Mouse (Mus musculus): Measurements from ENCODE around the gene Cotl1. TPM values are rescaled to one million over a fixed set of nuclear protein-coding genes. Genes with fewer than 3 reads are reported as not detected.

Gene Cotl1
- polyA plus RNA-seq, 1 experiment from 2014 or later, result 105 TPM

- Histone ChIP-seq H3K4me2 (replicated peaks) (no peak overlapping the region), H3K9me3 (replicated peaks) (no peaks in the 10 kb centered on the region), H3K27me3 (no peaks in the 10 kb centered on the region), H3K4me3 (replicated peaks) (no peak overlapping the region), H3K27ac (replicated peaks) (no peak overlapping the region), H3K4me1 (peaks cover 62% of the 10 kb centered on the region), H3K9ac (no peak overlapping the region), H3K36me3 (0 out of 2 replicates have a peak, but pooled peaks cover 4% of the 10 kb centered on the region)
- 38% methylated on average over 16 of the region's 16 CpGs for WGBS
- ATAC-seq (ENCODE audit: insufficient number of reproducible peaks, low FRiP score, low TSS enrichment, low read depth), result no peak
Measured at GRCm38 (mm10) chr8:119829870-119830580, 10.3 kb downstream of the Cotl1 start.

- H3K9me3 ChIP-seq (replicated peaks), result no peaks in the 10 kb centered on the region
- H3K36me3 ChIP-seq, result 0 out of 2 replicates have a peak, but pooled peaks cover 3% of the 10 kb centered on the region
- no peak overlapping the region for H3K9ac ChIP-seq
- no peak overlapping the region for H3K27ac ChIP-seq (replicated peaks)
- no peaks in the 10 kb centered on the region for H3K27me3 ChIP-seq
- 63% methylated on average over 13 of the region's 13 CpGs for WGBS
- H3K4me3 ChIP-seq (replicated peaks), result no peak overlapping the region
- H3K4me1 ChIP-seq, result peaks cover 66% of the 10 kb centered on the region
- no peak for ATAC-seq (ENCODE audit: insufficient number of reproducible peaks, low FRiP score, low TSS enrichment, low read depth)
- H3K4me2 ChIP-seq (replicated peaks), result no peak overlapping the region
Measured at GRCm38 (mm10) chr8:119829420-119829819, 10.9 kb downstream of the Cotl1 start.

GRCm38 (mm10) chr8:119829015-119829414 is 11.3 kb downstream of the Cotl1 start:
- Histone ChIP-seq H3K27me3 (no peaks in the 10 kb centered on the region), H3K9ac (no peak overlapping the region), H3K36me3 (no peaks in the 10 kb centered on the region), H3K4me1 (peaks cover 69% of the 10 kb centered on the region), H3K9me3 (replicated peaks) (no peaks in the 10 kb centered on the region), H3K4me3 (replicated peaks) (no peak overlapping the region), H3K4me2 (replicated peaks) (no peak overlapping the region), H3K27ac (replicated peaks) (no peak overlapping the region)
- 54% methylated on average over 10 of the region's 10 CpGs for WGBS
- ATAC-seq (ENCODE audit: insufficient number of reproducible peaks, low FRiP score, low TSS enrichment, low read depth), result no peak

- ATAC-seq (ENCODE audit: insufficient number of reproducible peaks, low FRiP score, low TSS enrichment, low read depth), result no peak
- Histone ChIP-seq H3K27ac (replicated peaks) (peak overlapping the region; percentile 65; the same call in 1 of the 2 replicates), H3K4me2 (replicated peaks) (no peak overlapping the region), H3K9me3 (replicated peaks) (no peaks in the 10 kb centered on the region), H3K9ac (no peak overlapping the region), H3K36me3 (no peaks in the 10 kb centered on the region), H3K4me3 (replicated peaks) (no peak overlapping the region), H3K4me1 (peaks cover 62% of the 10 kb centered on the region), H3K27me3 (no peaks in the 10 kb centered on the region)
- WGBS, result 51% methylated on average over 4 of the region's 4 CpGs
Measured at GRCm38 (mm10) chr8:119827721-119828153, 12.6 kb downstream of the Cotl1 start.

GRCm38 (mm10) chr8:119826982-119827381 is 13.4 kb downstream of the Cotl1 start:
- H3K4me3 ChIP-seq (replicated peaks), result no peak overlapping the region
- WGBS, result 80% methylated on average over 5 of the region's 5 CpGs
- H3K4me2 ChIP-seq (replicated peaks), result no peak overlapping the region
- H3K9me3 ChIP-seq (replicated peaks), result no peaks in the 10 kb centered on the region
- ATAC-seq (ENCODE audit: insufficient number of reproducible peaks, low FRiP score, low TSS enrichment, low read depth), result no peak
- peaks cover 5% of the 10 kb centered on the region; the same call in 1 of the 2 replicates for H3K36me3 ChIP-seq
- peaks cover 54% of the 10 kb centered on the region for H3K4me1 ChIP-seq
- no peaks in the 10 kb centered on the region for H3K27me3 ChIP-seq
- H3K27ac ChIP-seq (replicated peaks), result no peak overlapping the region
- no peak overlapping the region for H3K9ac ChIP-seq

- peaks cover 13% of the 10 kb centered on the region; the same call in 1 of the 2 replicates for H3K36me3 ChIP-seq
- H3K4me3 ChIP-seq (replicated peaks), result no peak overlapping the region
- no peaks in the 10 kb centered on the region for H3K27me3 ChIP-seq
- 85% methylated on average over 19 of the region's 19 CpGs for WGBS
- H3K27ac ChIP-seq (replicated peaks), result no peak overlapping the region
- ATAC-seq (ENCODE audit: insufficient number of reproducible peaks, low FRiP score, low TSS enrichment, low read depth), result no peak
- H3K4me1 ChIP-seq, result peaks cover 46% of the 10 kb centered on the region
- H3K4me2 ChIP-seq (replicated peaks), result no peak overlapping the region
- no peak overlapping the region for H3K9ac ChIP-seq
- no peaks in the 10 kb centered on the region for H3K9me3 ChIP-seq (replicated peaks)
Measured at GRCm38 (mm10) chr8:119825950-119826730, 14.2 kb downstream of the Cotl1 start.

- H3K9me3 ChIP-seq (replicated peaks), result no peaks in the 10 kb centered on the region
- H3K27ac ChIP-seq (replicated peaks), result peak overlapping the region; percentile 22; the same call in 1 of the 2 replicates
- peak; percentile 25; the same call in 1 of the 2 replicates for ATAC-seq (ENCODE audit: insufficient number of reproducible peaks, low FRiP score, low TSS enrichment, low read depth)
- no peak overlapping the region for H3K9ac ChIP-seq
- no peak overlapping the region for H3K4me3 ChIP-seq (replicated peaks)
- 53% methylated on average over 11 of the region's 11 CpGs for WGBS
- H3K4me2 ChIP-seq (replicated peaks), result no peak overlapping the region
- H3K27me3 ChIP-seq, result no peaks in the 10 kb centered on the region
- H3K4me1 ChIP-seq, result peaks cover 33% of the 10 kb centered on the region
- H3K36me3 ChIP-seq, result peaks cover 22% of the 10 kb centered on the region; the same call in 1 of the 2 replicates
Measured at GRCm38 (mm10) chr8:119824809-119825273, 15.5 kb downstream of the Cotl1 start.

- Histone ChIP-seq H3K9me3 (replicated peaks) (no peaks in the 10 kb centered on the region), H3K27ac (replicated peaks) (no peak overlapping the region), H3K27me3 (no peaks in the 10 kb centered on the region), H3K4me2 (replicated peaks) (no peak overlapping the region), H3K4me1 (peaks cover 25% of the 10 kb centered on the region), H3K4me3 (replicated peaks) (no peak overlapping the region), H3K9ac (no peak overlapping the region), H3K36me3 (peaks cover 22% of the 10 kb centered on the region; the same call in 1 of the 2 replicates)
- WGBS, result 74% methylated on average over 4 of the region's 4 CpGs
- no peak for ATAC-seq (ENCODE audit: insufficient number of reproducible peaks, low FRiP score, low TSS enrichment, low read depth)
Measured at GRCm38 (mm10) chr8:119824100-119824499, 16.2 kb downstream of the Cotl1 start.

- H3K4me2 ChIP-seq (replicated peaks), result no peak overlapping the region
- H3K9me3 ChIP-seq (replicated peaks), result no peaks in the 10 kb centered on the region
- H3K27me3 ChIP-seq, result no peaks in the 10 kb centered on the region
- no peak overlapping the region for H3K9ac ChIP-seq
- WGBS, result 79% methylated on average over 9 of the region's 9 CpGs
- peaks cover 22% of the 10 kb centered on the region; the same call in 1 of the 2 replicates for H3K36me3 ChIP-seq
- H3K4me3 ChIP-seq (replicated peaks), result no peak overlapping the region
- no peak for ATAC-seq (ENCODE audit: insufficient number of reproducible peaks, low FRiP score, low TSS enrichment, low read depth)
- H3K4me1 ChIP-seq, result peaks cover 18% of the 10 kb centered on the region
- H3K27ac ChIP-seq (replicated peaks), result no peak overlapping the region
Measured at GRCm38 (mm10) chr8:119823278-119823677, 17.1 kb downstream of the Cotl1 start.

GRCm38 (mm10) chr8:119821691-119822090 is 18.7 kb downstream of the Cotl1 start:
- WGBS, result 90% methylated on average over 6 of the region's 6 CpGs
- H3K27me3 ChIP-seq, result no peaks in the 10 kb centered on the region
- peaks cover 22% of the 10 kb centered on the region; the same call in 1 of the 2 replicates for H3K36me3 ChIP-seq
- H3K4me1 ChIP-seq, result peaks cover 18% of the 10 kb centered on the region
- no peaks in the 10 kb centered on the region for H3K9me3 ChIP-seq (replicated peaks)
- H3K4me2 ChIP-seq (replicated peaks), result no peak overlapping the region
- no peak overlapping the region for H3K27ac ChIP-seq (replicated peaks)
- no peak for ATAC-seq (ENCODE audit: insufficient number of reproducible peaks, low FRiP score, low TSS enrichment, low read depth)
- H3K4me3 ChIP-seq (replicated peaks), result no peak overlapping the region
- no peak overlapping the region for H3K9ac ChIP-seq

- no peak overlapping the region for H3K27ac ChIP-seq (replicated peaks)
- H3K9me3 ChIP-seq (replicated peaks), result no peaks in the 10 kb centered on the region
- H3K4me1 ChIP-seq, result peaks cover 26% of the 10 kb centered on the region
- WGBS, result 90% methylated on average over 8 of the region's 8 CpGs
- H3K27me3 ChIP-seq, result no peaks in the 10 kb centered on the region
- H3K4me3 ChIP-seq (replicated peaks), result no peak overlapping the region
- no peak overlapping the region for H3K9ac ChIP-seq
- ATAC-seq (ENCODE audit: insufficient number of reproducible peaks, low FRiP score, low TSS enrichment, low read depth), result no peak
- no peak overlapping the region for H3K4me2 ChIP-seq (replicated peaks)
- peaks cover 22% of the 10 kb centered on the region; the same call in 1 of the 2 replicates for H3K36me3 ChIP-seq
Measured at GRCm38 (mm10) chr8:119819976-119820375, 20.4 kb downstream of the Cotl1 start.

Data from embryonic facial prominence, embryonic 15.5 days (tissue).